In genomic region chr3:101561948-101562347, GRCm38 (mm10) we compare ENCODE assay signal across 16 mouse cellular contexts. TPM values are rescaled to one million over a fixed set of nuclear protein-coding genes. Genes with fewer than 3 reads are reported as not detected.
DNase-seq lines count a peak whose midpoint lies in the region; ATAC-seq and TF ChIP-seq lines count a peak whose summit lies in the region.
"Had no signal": no experiment of that assay in that cellular context is flagged by ENCODE, and none has a peak within 500 bp of the region (broad histone marks: within the 10 kb centered on the region; RNA-seq: fewer than 3 reads in every experiment).

No protein-coding gene starts in this region.

- no peak for DNase-seq in heart, postnatal 25 days (ENCODE audit: low spot score)
- DNase-seq in liver, embryonic 14.5 days (ENCODE audit: low read depth in 3 of 3, low spot score in 3 of 3): no peak
- DNase-seq in liver: no peak
- DNase-seq in layer of hippocampus, postnatal 36 days: no peak
- DNase-seq: adrenal gland, postnatal 25 days; forebrain, postnatal 0 days; kidney, postnatal 4 days; lung, postnatal 10 days; thymus, postnatal 14 days had no signal

- H3K4me2 ChIP-seq in heart, embryonic 15.5 days: no peak overlapping the region
- H3K4me2 ChIP-seq in liver, embryonic 14.5 days (ENCODE audit: low read depth): no peak overlapping the region
- H3K4me2 ChIP-seq in intestine, embryonic 16.5 days (ENCODE audit: low read depth, low read length): no peak overlapping the region
- no peak overlapping the region for H3K4me2 ChIP-seq in stomach, embryonic 15.5 days
- H3K4me2 ChIP-seq: hindbrain, embryonic 15.5 days; limb, embryonic 15.5 days had no signal

- H3K4me3 ChIP-seq in heart, embryonic 15.5 days: no peak overlapping the region
- H3K4me3 ChIP-seq in liver, embryonic 14.5 days (ENCODE audit: insufficient read depth in 1 of 2, low read depth in 2 of 2, low read length in 2 of 2): no peak overlapping the region
- no peak overlapping the region for H3K4me3 ChIP-seq in intestine, embryonic 16.5 days (ENCODE audit: low read length)
- H3K4me3 ChIP-seq in stomach, embryonic 15.5 days (replicated peaks): no peak overlapping the region
- H3K4me3 ChIP-seq: hindbrain, embryonic 15.5 days; limb, embryonic 15.5 days; megakaryocyte, embryonic 14.5 days; myocyte had no signal

- no peak overlapping the region for H3K9ac ChIP-seq in heart, embryonic 15.5 days
- H3K9ac ChIP-seq in liver, embryonic 14.5 days (replicated peaks): 0 out of 2 replicates have a peak overlapping the region, but pooled peaks have one; percentile 2
- H3K9ac ChIP-seq in intestine, embryonic 16.5 days (ENCODE audit: low read depth, low read length): peak overlapping the region; percentile 4; the same call in 1 of the 2 replicates
- no peak overlapping the region for H3K9ac ChIP-seq in stomach, embryonic 15.5 days
- H3K9ac ChIP-seq: forebrain, postnatal 0 days; hindbrain, embryonic 15.5 days; limb, embryonic 15.5 days had no signal

- TF ChIP-seq EP300 in liver, embryonic 14.5 days (IDR thresholded peaks at IDR 0.05; ENCODE audit: low read depth): no peak

- TF ChIP-seq CTCF in liver, embryonic 14.5 days (IDR thresholded peaks at IDR 0.05; ENCODE audit: low read depth): no peak

- peaks cover 18% of the 10 kb centered on the region for H3K4me1 ChIP-seq in heart, embryonic 15.5 days (replicated peaks)
- peaks cover 18 to 26% of the 10 kb centered on the region in 2 experiments for H3K4me1 ChIP-seq in liver, embryonic 14.5 days (replicated peaks; ENCODE audit: control insufficient read depth in 2 of 2, insufficient read depth in 2 of 2, low read length in 1 of 2)
- H3K4me1 ChIP-seq in intestine, embryonic 16.5 days (ENCODE audit: control insufficient read depth, insufficient read depth, low read length): peaks cover 11% of the 10 kb centered on the region
- H3K4me1 ChIP-seq in stomach, embryonic 15.5 days: peaks cover 20% of the 10 kb centered on the region; the same call in 1 of the 2 replicates

- WGBS in heart, embryonic 15.5 days: 85% methylated on average over 5 of the region's 5 CpGs
- WGBS in liver, embryonic 14.5 days (ENCODE audit: insufficient replicate concordance): 41% methylated on average over 5 of the region's 5 CpGs
- 65% methylated on average over 5 of the region's 5 CpGs for WGBS in intestine, embryonic 16.5 days
- 64% methylated on average over 5 of the region's 5 CpGs for WGBS in stomach, embryonic 15.5 days

- H3K36me3 ChIP-seq in heart, embryonic 15.5 days: no peaks in the 10 kb centered on the region
- H3K36me3 ChIP-seq in liver, embryonic 14.5 days (replicated peaks; ENCODE audit: control insufficient read depth, insufficient read depth, low read depth): no peaks in the 10 kb centered on the region
- H3K36me3 ChIP-seq in intestine, embryonic 16.5 days (ENCODE audit: control insufficient read depth, insufficient read depth, low read length): no peaks in the 10 kb centered on the region
- no peaks in the 10 kb centered on the region for H3K36me3 ChIP-seq in stomach, embryonic 15.5 days
- H3K36me3 ChIP-seq: hindbrain, embryonic 15.5 days; limb, embryonic 15.5 days had no signal

- ATAC-seq in heart, embryonic 15.5 days (replicated peaks; ENCODE audit: insufficient number of reproducible peaks, insufficient read depth, low FRiP score, low read depth): no peak
- ATAC-seq in liver, embryonic 14.5 days (ENCODE audit: insufficient read depth): no peak
- ATAC-seq in intestine, embryonic 16.5 days: peak; percentile 35; the same call in 1 of the 2 replicates
- ATAC-seq in stomach, embryonic 15.5 days (ENCODE audit: insufficient read depth, low FRiP score, low read depth): peak; percentile 57; the same call in 1 of the 2 replicates

- no peaks in the 10 kb centered on the region for H3K9me3 ChIP-seq in heart, embryonic 15.5 days (replicated peaks)
- no peaks in the 10 kb centered on the region for H3K9me3 ChIP-seq in liver, embryonic 14.5 days (ENCODE audit: control insufficient read depth, low read length)
- H3K9me3 ChIP-seq in intestine, embryonic 16.5 days (ENCODE audit: control insufficient read depth, low read length): no peaks in the 10 kb centered on the region
- no peaks in the 10 kb centered on the region for H3K9me3 ChIP-seq in stomach, embryonic 15.5 days
- H3K9me3 ChIP-seq: hindbrain, embryonic 15.5 days; limb, embryonic 15.5 days; megakaryocyte, embryonic 14.5 days had no signal

- intact Hi-C loops in heart, postnatal 25 days (cut with DNase I): no loop called here

- no peaks in the 10 kb centered on the region for H3K27me3 ChIP-seq in heart, embryonic 15.5 days
- H3K27me3 ChIP-seq in liver, embryonic 14.5 days (ENCODE audit: control insufficient read depth, insufficient read depth, low read length): no peaks in the 10 kb centered on the region
- H3K27me3 ChIP-seq in intestine, embryonic 16.5 days (replicated peaks; ENCODE audit: control insufficient read depth, insufficient read depth, low read length): no peaks in the 10 kb centered on the region
- H3K27me3 ChIP-seq in stomach, embryonic 15.5 days (replicated peaks): no peaks in the 10 kb centered on the region
- H3K27me3 ChIP-seq: hindbrain, embryonic 15.5 days; limb, embryonic 15.5 days; megakaryocyte, embryonic 14.5 days had no signal

- peak overlapping the region; percentile 74; the same call in 1 of the 2 replicates for H3K27ac ChIP-seq in heart, embryonic 15.5 days
- H3K27ac ChIP-seq in liver, embryonic 14.5 days: no peak overlapping the region
- no peak overlapping the region for H3K27ac ChIP-seq in intestine, embryonic 16.5 days (ENCODE audit: low read length)
- H3K27ac ChIP-seq in stomach, embryonic 15.5 days: peak overlapping the region; percentile 53
- H3K27ac ChIP-seq: hindbrain, embryonic 15.5 days; limb, embryonic 15.5 days had no signal

RNA-seq across cellular contexts. Expression of gene Atp1a1, which starts 42.5 kb away (rescaled TPM):
- 270 and 271 TPM in 2 replicates for polyA plus RNA-seq in heart, embryonic 15.5 days (2015; fragmentation: Nextera tagmentation; extraction: Ambion mirVana)
- 100 to 1,000 TPM; 660 to 766 TPM for total RNA-seq in heart, postnatal 25 days (2021)
- polyA plus RNA-seq in liver, embryonic 14.5 days (2012; rRNA removed): 44.0 and 48.4 TPM in 2 replicates
- 54.7 and 62.2 TPM in 2 replicates for polyA plus RNA-seq in liver, embryonic 14.5 days (2014; fragmentation: Nextera tagmentation; extraction: Ambion mirVana)
- polyA plus RNA-seq in intestine, embryonic 16.5 days (2015; fragmentation: Nextera tagmentation; extraction: Ambion mirVana): 262 and 319 TPM in 2 replicates
- polyA plus RNA-seq in stomach, embryonic 15.5 days (2015; fragmentation: Nextera tagmentation; extraction: Ambion mirVana): 142 and 173 TPM in 2 replicates
- 100 to 1,000 TPM; 462 to 484 TPM for total RNA-seq in layer of hippocampus, postnatal 36 days (2021)

Comparison
In these comparisons a context has a peak if more than half of its experiments do, and no peak if none do; other contexts are left out.
1. ATAC-seq: peak in intestine, embryonic 16.5 days (single experiment) and stomach, embryonic 15.5 days (single experiment); none in heart, embryonic 15.5 days (single experiment) and liver, embryonic 14.5 days (single experiment).
2. H3K27ac ChIP-seq: peak in heart, embryonic 15.5 days (single experiment) and stomach, embryonic 15.5 days (single experiment); none in liver, embryonic 14.5 days (single experiment) and intestine, embryonic 16.5 days (single experiment).
3. H3K9ac ChIP-seq: peak in liver, embryonic 14.5 days (single experiment) and intestine, embryonic 16.5 days (single experiment); none in heart, embryonic 15.5 days (single experiment) and stomach, embryonic 15.5 days (single experiment).